14 mouse cellular contexts compared by ENCODE assay signal in genomic region chr19:45653986-45654385, GRCm38 (mm10).
"Had no signal": no experiment of that assay in that cellular context is flagged by ENCODE, and none has a peak within 500 bp of the region (broad histone marks: within the 10 kb centered on the region; RNA-seq: fewer than 3 reads in every experiment).

No protein-coding gene starts in this region.

- H3K4me2 ChIP-seq: lung, embryonic 14.5 days; stomach, embryonic 15.5 days had no signal

- H3K36me3 ChIP-seq: stomach, embryonic 15.5 days had no signal

- H3K27me3 ChIP-seq: stomach, embryonic 15.5 days had no signal

- H3K9ac ChIP-seq: lung, embryonic 14.5 days; stomach, embryonic 15.5 days had no signal

- H3K9me3 ChIP-seq: stomach, embryonic 15.5 days had no signal

- H3K27ac ChIP-seq: kidney, postnatal 0 days; layer of hippocampus, adult 2 months; macrophage; stomach, embryonic 15.5 days had no signal

- DNase-seq: kidney, adult 18-20 months; kidney, postnatal 25 days; layer of hippocampus, adult 9-11 months; lung, embryonic 14.5 days; midbrain, embryonic 14.5 days; right cerebral cortex, postnatal 25 days; spleen, adult 18-20 months; thymus, postnatal 25 days had no signal

- ATAC-seq: intestine, embryonic 16.5 days; lung, postnatal 0 days had no signal

- H3K4me3 ChIP-seq: layer of hippocampus, adult 2 months; stomach, embryonic 15.5 days had no signal
